Mouse (Mus musculus): Measurements from ENCODE around the gene Pacsin3. TPM values are rescaled to one million over a fixed set of nuclear protein-coding genes. Genes with fewer than 3 reads are reported as not detected.

Pacsin3 gene
- polyA plus RNA-seq (2014; fragmentation: Nextera tagmentation; extraction: Ambion mirVana) = 25.1 and 25.5 TPM in 2 replicates

DNA sequence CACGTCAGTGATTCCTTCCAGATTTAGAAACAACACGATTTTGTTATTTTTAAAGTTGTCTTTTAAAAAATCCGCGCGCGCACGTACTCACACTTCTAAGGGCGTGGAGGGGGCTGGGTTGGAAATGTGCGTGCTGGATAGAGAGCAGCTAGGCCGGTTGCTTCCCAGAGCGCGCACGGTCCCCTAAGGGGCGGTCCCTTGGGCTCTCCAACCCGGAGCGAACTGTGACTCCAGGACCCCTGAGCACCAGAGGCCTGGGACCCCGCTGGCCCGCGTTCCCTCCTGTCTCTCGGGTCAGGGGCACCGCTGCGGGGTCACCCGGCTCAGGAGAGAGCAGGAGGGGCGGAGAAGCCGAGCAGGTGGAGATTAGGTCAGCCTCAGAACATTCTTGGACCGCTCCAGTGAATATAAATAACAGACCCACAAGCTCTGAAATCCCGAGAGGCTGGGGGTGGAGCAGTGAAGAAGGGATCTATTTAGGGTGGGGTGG, at the start of gene Pacsin3:
TSS of gene Pacsin3 (plus strand) at position 294 of the 490 bp plus-strand sequence.
- peak; percentile 74 for DNase-seq (ENCODE audit: low spot score)
- WGBS = 2% methylated on average over 27 of the region's 27 CpGs
- ATAC-seq (replicated peaks; ENCODE audit: low FRiP score, low TSS enrichment, low read depth) = peak; percentile 29; the same call in 1 of the 2 replicates
- Histone ChIP-seq H3K27ac (ENCODE audit: low read depth) (peak within 1 kb of the TSS; percentile 47; the same call in 1 of the 2 replicates), H3K4me2 (ENCODE audit: low read length) (peak within 1 kb of the TSS; percentile 89), H3K36me3 (ENCODE audit: control insufficient read depth, insufficient read depth, low read length) (0 out of 2 replicates have a peak, but pooled peaks cover under 1% of the 10 kb centered on the region), H3K4me3 (ENCODE audit: low read depth, low read length) (peak within 1 kb of the TSS; percentile 63), H3K9ac (ENCODE audit: low read length) (peak within 1 kb of the TSS; percentile 49), H3K9me3 (ENCODE audit: control insufficient read depth, low read length) (no peaks in the 10 kb centered on the region), H3K27me3 (replicated peaks; ENCODE audit: control insufficient read depth, insufficient read depth, low read length) (peaks cover 21% of the 10 kb centered on the region), H3K4me1 (replicated peaks; ENCODE audit: control insufficient read depth, insufficient read depth, low read length) (peaks cover 17% of the 10 kb centered on the region)

DNA sequence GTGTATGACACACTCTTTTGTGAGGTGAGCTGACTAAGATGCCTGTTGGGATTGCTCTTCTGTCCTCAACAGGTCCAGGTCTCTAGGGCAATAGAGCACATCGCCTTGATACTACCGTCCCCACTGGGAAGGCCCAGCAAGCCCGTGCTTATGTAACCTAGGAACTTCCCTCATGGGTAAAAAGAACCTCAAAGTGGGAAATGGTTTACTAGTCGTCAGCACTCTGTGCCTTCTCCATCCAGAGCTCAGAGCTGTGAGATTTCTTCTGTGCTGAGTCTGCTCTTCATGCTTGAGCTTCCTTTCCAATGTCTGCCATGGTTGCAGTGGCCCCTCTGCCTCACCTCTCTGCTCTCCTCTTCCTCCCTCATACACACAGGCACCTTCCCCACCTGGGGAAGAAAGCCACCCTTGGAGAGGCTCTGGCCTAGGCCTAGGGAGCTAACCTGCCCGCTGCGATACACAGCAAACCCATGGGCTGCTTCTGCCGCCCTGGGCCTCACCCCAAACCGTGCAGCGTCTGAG, 49.4 kb upstream of the Pacsin3 start:
- no peaks in the 10 kb centered on the region for H3K9me3 ChIP-seq (ENCODE audit: control insufficient read depth, low read length)
- H3K36me3 ChIP-seq (ENCODE audit: control insufficient read depth, insufficient read depth, low read length) = peaks cover 58% of the 10 kb centered on the region
- no peak overlapping the region for H3K27ac ChIP-seq (ENCODE audit: low read depth)
- H3K9ac ChIP-seq (ENCODE audit: low read length) = no peak overlapping the region
- H3K4me2 ChIP-seq (ENCODE audit: low read length) = no peak overlapping the region
- no peak overlapping the region for H3K4me3 ChIP-seq (ENCODE audit: low read depth, low read length)
- DNase-seq (ENCODE audit: low spot score) = no peak
- 84% methylated on average over 9 of the region's 9 CpGs for WGBS
- no peaks in the 10 kb centered on the region for H3K27me3 ChIP-seq (replicated peaks; ENCODE audit: control insufficient read depth, insufficient read depth, low read length)
- no peak for ATAC-seq (replicated peaks; ENCODE audit: low FRiP score, low TSS enrichment, low read depth)
- peaks cover 12% of the 10 kb centered on the region for H3K4me1 ChIP-seq (replicated peaks; ENCODE audit: control insufficient read depth, insufficient read depth, low read length)

DNA sequence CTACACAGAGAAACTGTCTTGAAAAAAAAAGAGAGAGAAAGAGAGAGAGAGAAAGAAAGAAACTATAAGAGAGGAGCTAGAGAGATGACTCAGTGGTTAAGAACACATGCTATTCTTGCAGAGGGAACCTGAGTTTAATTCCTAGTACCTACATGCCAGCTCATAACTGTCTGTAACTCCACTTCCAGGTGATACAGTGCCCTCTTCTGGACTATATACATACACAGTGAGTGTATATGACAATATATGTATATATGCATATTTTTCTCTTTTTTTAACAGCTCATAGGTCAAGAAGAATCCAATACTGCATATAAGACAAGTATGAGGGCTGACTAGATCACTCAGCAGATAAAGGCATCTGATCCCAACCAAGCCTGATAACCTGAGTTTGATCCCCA, 42.4 kb upstream of the Pacsin3 start:
- DNase-seq (ENCODE audit: low spot score) = no peak
- Histone ChIP-seq H3K4me1 (replicated peaks; ENCODE audit: control insufficient read depth, insufficient read depth, low read length) (no peaks in the 10 kb centered on the region), H3K27ac (ENCODE audit: low read depth) (no peak overlapping the region), H3K4me2 (ENCODE audit: low read length) (no peak overlapping the region), H3K27me3 (replicated peaks; ENCODE audit: control insufficient read depth, insufficient read depth, low read length) (no peaks in the 10 kb centered on the region), H3K9ac (ENCODE audit: low read length) (no peak overlapping the region), H3K9me3 (ENCODE audit: control insufficient read depth, low read length) (no peaks in the 10 kb centered on the region), H3K4me3 (ENCODE audit: low read depth, low read length) (no peak overlapping the region), H3K36me3 (ENCODE audit: control insufficient read depth, insufficient read depth, low read length) (peaks cover 79% of the 10 kb centered on the region)
- ATAC-seq (replicated peaks; ENCODE audit: low FRiP score, low TSS enrichment, low read depth) = no peak

GRCm38 (mm10) chr2:91217032-91217431, 38.7 kb upstream of the Pacsin3 start:
- H3K4me3 ChIP-seq (ENCODE audit: low read depth, low read length) = no peak overlapping the region
- H3K9me3 ChIP-seq (ENCODE audit: control insufficient read depth, low read length) = no peaks in the 10 kb centered on the region
- H3K27me3 ChIP-seq (replicated peaks; ENCODE audit: control insufficient read depth, insufficient read depth, low read length) = no peaks in the 10 kb centered on the region
- peaks cover 44% of the 10 kb centered on the region for H3K36me3 ChIP-seq (ENCODE audit: control insufficient read depth, insufficient read depth, low read length)
- ATAC-seq (replicated peaks; ENCODE audit: low FRiP score, low TSS enrichment, low read depth) (no peak), DNase-seq (ENCODE audit: low spot score) (no peak)
- 71% methylated on average over 4 of the region's 4 CpGs for WGBS
- H3K4me1 ChIP-seq (replicated peaks; ENCODE audit: control insufficient read depth, insufficient read depth, low read length) = no peaks in the 10 kb centered on the region
- no peak overlapping the region for H3K9ac ChIP-seq (ENCODE audit: low read length)
- H3K4me2 ChIP-seq (ENCODE audit: low read length) = no peak overlapping the region
- no peak overlapping the region for H3K27ac ChIP-seq (ENCODE audit: low read depth)

GRCm38 (mm10) chr2:91220501-91220900, 35.3 kb upstream of the Pacsin3 start:
- H3K36me3 ChIP-seq (ENCODE audit: control insufficient read depth, insufficient read depth, low read length) = peaks cover 22% of the 10 kb centered on the region; the same call in 1 of the 2 replicates
- 99% methylated on average over 3 of the region's 3 CpGs for WGBS
- no peaks in the 10 kb centered on the region for H3K9me3 ChIP-seq (ENCODE audit: control insufficient read depth, low read length)
- no peak for ATAC-seq (replicated peaks; ENCODE audit: low FRiP score, low TSS enrichment, low read depth)
- no peaks in the 10 kb centered on the region for H3K4me1 ChIP-seq (replicated peaks; ENCODE audit: control insufficient read depth, insufficient read depth, low read length)
- H3K27ac ChIP-seq (ENCODE audit: low read depth) = no peak overlapping the region
- H3K4me3 ChIP-seq (ENCODE audit: low read depth, low read length) = no peak overlapping the region
- no peak overlapping the region for H3K9ac ChIP-seq (ENCODE audit: low read length)
- no peaks in the 10 kb centered on the region for H3K27me3 ChIP-seq (replicated peaks; ENCODE audit: control insufficient read depth, insufficient read depth, low read length)
- no peak overlapping the region for H3K4me2 ChIP-seq (ENCODE audit: low read length)
- no peak for DNase-seq (ENCODE audit: low spot score)

DNA sequence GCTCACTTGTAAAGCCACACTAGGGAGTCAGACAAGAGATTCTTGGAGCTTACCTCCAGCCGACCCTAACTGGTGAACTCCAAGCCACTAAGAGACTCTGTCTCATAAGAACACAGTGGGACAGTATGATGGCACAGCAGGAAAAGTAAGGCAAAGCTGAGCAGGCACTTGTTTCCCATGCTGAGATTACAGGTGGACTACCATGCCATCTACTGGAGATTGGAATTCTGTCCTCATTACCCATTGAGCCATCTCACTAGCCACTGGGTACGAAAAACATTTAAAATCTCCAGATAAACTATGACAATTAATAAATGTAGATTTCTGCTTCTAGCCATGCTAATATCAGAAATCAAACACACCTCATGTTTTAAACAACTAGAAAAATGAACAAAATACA, 32.1 kb upstream of the Pacsin3 start:
- 77% methylated on average over 2 of the region's 2 CpGs for WGBS
- H3K36me3 ChIP-seq (ENCODE audit: control insufficient read depth, insufficient read depth, low read length) = no peaks in the 10 kb centered on the region
- no peak overlapping the region for H3K27ac ChIP-seq (ENCODE audit: low read depth)
- no peaks in the 10 kb centered on the region for H3K27me3 ChIP-seq (replicated peaks; ENCODE audit: control insufficient read depth, insufficient read depth, low read length)
- ATAC-seq (replicated peaks; ENCODE audit: low FRiP score, low TSS enrichment, low read depth) (no peak), DNase-seq (ENCODE audit: low spot score) (no peak)
- no peaks in the 10 kb centered on the region for H3K9me3 ChIP-seq (ENCODE audit: control insufficient read depth, low read length)
- no peak overlapping the region for H3K4me2 ChIP-seq (ENCODE audit: low read length)
- no peaks in the 10 kb centered on the region for H3K4me1 ChIP-seq (replicated peaks; ENCODE audit: control insufficient read depth, insufficient read depth, low read length)
- no peak overlapping the region for H3K9ac ChIP-seq (ENCODE audit: low read length)
- H3K4me3 ChIP-seq (ENCODE audit: low read depth, low read length) = no peak overlapping the region

DNA sequence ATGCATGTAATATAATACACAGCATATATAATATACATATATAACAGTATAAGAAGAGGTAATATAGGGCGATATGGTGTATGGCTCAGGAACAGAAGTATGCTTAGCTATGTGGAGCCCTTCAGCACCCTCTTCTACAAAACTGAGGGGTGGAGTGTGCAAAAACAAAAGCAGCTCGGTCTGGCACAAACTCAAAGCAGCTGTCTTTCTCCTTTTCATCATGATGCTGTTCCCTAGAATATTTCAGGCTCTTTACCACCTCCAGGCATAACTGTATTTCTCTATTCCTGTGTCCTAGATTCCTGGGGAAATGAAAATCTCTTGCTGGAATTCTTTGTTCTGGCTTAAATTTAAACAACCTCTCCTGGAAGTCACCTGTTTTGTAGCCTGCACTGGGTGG, 26.0 kb upstream of the Pacsin3 start:
- H3K4me2 ChIP-seq (ENCODE audit: low read length) = no peak overlapping the region
- no peak overlapping the region for H3K4me3 ChIP-seq (ENCODE audit: low read depth, low read length)
- no peak overlapping the region for H3K9ac ChIP-seq (ENCODE audit: low read length)
- ATAC-seq (replicated peaks; ENCODE audit: low FRiP score, low TSS enrichment, low read depth) (no peak), DNase-seq (ENCODE audit: low spot score) (no peak)
- no peaks in the 10 kb centered on the region for H3K27me3 ChIP-seq (replicated peaks; ENCODE audit: control insufficient read depth, insufficient read depth, low read length)
- H3K36me3 ChIP-seq (ENCODE audit: control insufficient read depth, insufficient read depth, low read length) = 0 out of 2 replicates have a peak, but pooled peaks cover 3% of the 10 kb centered on the region
- no peaks in the 10 kb centered on the region for H3K9me3 ChIP-seq (ENCODE audit: control insufficient read depth, low read length)
- H3K27ac ChIP-seq (ENCODE audit: low read depth) = no peak overlapping the region
- WGBS = 82% methylated on average over 2 of the region's 2 CpGs
- H3K4me1 ChIP-seq (replicated peaks; ENCODE audit: control insufficient read depth, insufficient read depth, low read length) = no peaks in the 10 kb centered on the region

DNA sequence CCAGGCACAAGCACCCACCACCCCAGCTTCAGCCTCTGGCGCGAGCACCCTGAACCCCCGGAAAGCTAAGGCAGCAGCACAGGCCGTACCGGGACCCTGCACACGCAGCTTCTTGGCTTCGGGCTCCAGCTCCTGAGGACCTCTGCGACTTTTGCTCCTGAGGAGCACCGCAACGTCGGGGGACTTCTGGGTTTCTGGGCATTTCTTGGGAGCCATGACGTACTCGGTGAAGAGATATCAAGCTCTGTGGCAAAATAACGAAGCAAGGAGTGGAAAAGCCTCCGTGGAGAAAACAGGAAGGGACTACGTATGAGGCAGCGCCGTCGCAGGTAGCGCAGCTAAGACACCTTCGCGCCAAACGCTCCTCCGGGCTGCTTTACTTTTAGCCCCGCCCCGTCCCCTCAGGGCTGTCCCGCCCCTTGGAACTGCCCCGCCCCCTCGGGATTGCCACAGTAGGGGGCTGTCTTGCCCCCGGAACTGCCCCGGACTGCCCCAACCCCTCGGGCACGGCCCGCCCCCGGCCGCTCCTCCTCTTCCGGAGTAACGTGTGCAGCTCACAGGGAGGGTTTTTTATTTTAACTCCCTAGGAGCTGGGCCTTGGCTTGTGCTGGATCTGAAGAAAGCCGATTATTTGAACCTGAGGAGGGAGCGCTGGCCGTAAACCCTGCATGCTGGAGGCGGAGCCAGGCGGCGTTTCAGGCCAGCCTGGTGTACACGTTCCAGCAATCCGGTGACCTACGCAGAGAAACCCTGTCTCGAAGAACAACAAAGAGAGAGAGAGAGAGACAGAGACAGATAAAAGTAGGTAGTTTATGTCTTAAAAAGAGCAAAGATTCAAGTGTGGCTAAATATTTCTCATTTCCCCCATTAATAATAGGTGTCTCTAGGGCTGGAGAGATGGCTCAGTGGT, 18.9 kb upstream of the Pacsin3 start, which contains the start of gene Ddb2:
TSS of gene Ddb2 (minus strand) at position 382 of the 910 bp plus-strand sequence.
- ATAC-seq (replicated peaks; ENCODE audit: low FRiP score, low TSS enrichment, low read depth) (peak; percentile 99), DNase-seq (ENCODE audit: low spot score) (peak; percentile 99)
- peak within 1 kb of the TSS; percentile 62 for H3K4me3 ChIP-seq (ENCODE audit: low read depth, low read length)
- H3K36me3 ChIP-seq (ENCODE audit: control insufficient read depth, insufficient read depth, low read length) = 0 out of 2 replicates have a peak, but pooled peaks cover 3% of the 10 kb centered on the region
- H3K4me2 ChIP-seq (ENCODE audit: low read length) = peak within 1 kb of the TSS; percentile 80
- peaks cover 5% of the 10 kb centered on the region; the same call in 1 of the 2 replicates for H3K4me1 ChIP-seq (replicated peaks; ENCODE audit: control insufficient read depth, insufficient read depth, low read length)
- peak within 1 kb of the TSS; percentile 90 for H3K27ac ChIP-seq (ENCODE audit: low read depth)
- H3K9ac ChIP-seq (ENCODE audit: low read length) = peak within 1 kb of the TSS; percentile 66
- H3K27me3 ChIP-seq (replicated peaks; ENCODE audit: control insufficient read depth, insufficient read depth, low read length) = no peaks in the 10 kb centered on the region
- WGBS = under 1% methylated on average over 47 of the region's 48 CpGs
- no peaks in the 10 kb centered on the region for H3K9me3 ChIP-seq (ENCODE audit: control insufficient read depth, low read length)

Measured in intestine, embryonic 14.5 days (tissue).